ENCODE assay signal across 9 mouse cellular contexts in genomic region chr16:97778353-97779025, GRCm38 (mm10). TPM values are rescaled to one million over a fixed set of nuclear protein-coding genes. Genes with fewer than 3 reads are reported as not detected.
A peak's percentile ranks its signal among the peaks of the same experiment; 100 is the strongest.
DNase-seq lines count a peak whose midpoint lies in the region; ATAC-seq lines count a peak whose summit lies in the region.
"Had no signal": no experiment of that assay in that cellular context is flagged by ENCODE, and none has a peak within 500 bp of the region (broad histone marks: within the 10 kb centered on the region; RNA-seq: fewer than 3 reads in every experiment).

No protein-coding gene starts in this region.

- peak overlapping the region; percentile 42 for H3K4me2 ChIP-seq in lung, embryonic 16.5 days (ENCODE audit: low read depth, low read length)

- no peak overlapping the region; the same call in 1 of the 2 replicates for H3K9ac ChIP-seq in lung, embryonic 16.5 days (ENCODE audit: low read length)

- ATAC-seq in frontal cortex, adult (ENCODE audit: low TSS enrichment) = peak; percentile 91
- peak; percentile 84 to 89 for ATAC-seq in hematopoietic stem cell, adult 5-6 weeks (replicated peaks in 1 of 2; ENCODE audit: insufficient read depth in 1 of 2, low FRiP score in 2 of 2, low TSS enrichment in 1 of 2, low read depth in 1 of 2, poor library complexity in 2 of 2, severe bottlenecking in 2 of 2)
- peak; percentile 95 for ATAC-seq in lung, embryonic 16.5 days (ENCODE audit: low read depth)

- H3K36me3 ChIP-seq in lung, embryonic 16.5 days (ENCODE audit: control insufficient read depth, insufficient read depth, low read length) = no peaks in the 10 kb centered on the region

- H3K9me3 ChIP-seq in lung, embryonic 16.5 days (ENCODE audit: control insufficient read depth, low read length) = no peaks in the 10 kb centered on the region

- H3K27me3 ChIP-seq in lung, embryonic 16.5 days (ENCODE audit: control insufficient read depth, insufficient read depth, low read depth, low read length) = no peaks in the 10 kb centered on the region

- peak overlapping the region; percentile 10; the same call in 1 of the 2 replicates for H3K4me3 ChIP-seq in lung, embryonic 16.5 days (ENCODE audit: low read length)

- no peaks in the 10 kb centered on the region for H3K4me1 ChIP-seq in lung, embryonic 16.5 days (replicated peaks; ENCODE audit: control insufficient read depth, insufficient read depth, low read length)

- DNase-seq in Muller cell, postnatal 12 days (ENCODE audit: inconsistent ontology term) = peak; percentile 80
- peak; percentile 57 for DNase-seq in cerebellum, adult 9-11 months
- peak; percentile 56 to 84 for DNase-seq in layer of hippocampus, adult 8-10 months (ENCODE audit: low spot score in 2 of 2)
- peak; percentile 84 for DNase-seq in ovary, postnatal 14 days (ENCODE audit: low spot score)
- DNase-seq in thymus, postnatal 10 days (ENCODE audit: low spot score in 2 of 2) = peak; percentile 22 to 69

- H3K27ac ChIP-seq in lung, embryonic 16.5 days (ENCODE audit: low read length) = peak overlapping the region; percentile 60

- WGBS in lung, embryonic 16.5 days = 24% methylated on average over 15 of the region's 15 CpGs

RNA-seq across cellular contexts. Expression of gene Ripk4, which starts 14.9 kb away (rescaled TPM):
- total RNA-seq in hematopoietic stem cell, adult 5-6 weeks (2017) = not detected in 2 replicates
- total RNA-seq in layer of hippocampus, adult 8-10 months (2022) = 1 to 10 TPM in 1 of 4 experiments, under 1 TPM in 3; 0.45 to 1.3 (median 0.70) TPM
- 18.0 and 18.7 TPM in 2 replicates for polyA plus RNA-seq in lung, embryonic 16.5 days (2015; fragmentation: Nextera tagmentation; extraction: Ambion mirVana)
- total RNA-seq: neutrophil, adult 5-6 weeks had no signal

Comparison
In these comparisons a context has a peak if more than half of its experiments do, and no peak if none do; other contexts are left out.
1. Peak in every context shown above with its lines: DNase-seq, ATAC-seq, H3K4me3 ChIP-seq and H3K27ac ChIP-seq.